Mouse (Mus musculus) adrenal gland, adult 18-20 months (tissue): Measurements from ENCODE around the gene Litaf. TPM values are rescaled to one million over a fixed set of nuclear protein-coding genes. Genes with fewer than 3 reads are reported as not detected.

ENCODE experiments used
- DNase-seq, 2 experiments: peaks; one replicate each; pipeline ENCODE4 v3.0.0; 2021 to 2022; ENCODE audit warnings: low spot score in 2 of 2
- long read RNA-seq, 2 experiments: library from polyadenylated mRNA; stranded (forward); transcript quantifications; one replicate each; pipeline ENCODE4 v2.0.0; 2021
- total RNA-seq, 2 experiments: library from RNA; stranded (reverse); gene quantifications; 1 replicate in 1 of 2; 2 replicates in 1 of 2; pipeline ENCODE4 v1.2.3; 2021

Litaf gene
- total RNA-seq = 10 to 100 TPM; 48.5 to 56.4 TPM
- long read RNA-seq, experiment 1, transcript Litaf-201 (4 exons, 2,235 nt) = major isoform, 33 of 37 reads
- long read RNA-seq, experiment 1, partial matches to known transcripts = 4 of 37 reads
- long read RNA-seq, experiment 1, other reads (novel, unspliced or antisense) = 0 of 37 reads
- long read RNA-seq, experiment 2, transcript Litaf-201 (4 exons, 2,235 nt) = major isoform, 28 of 46 reads
- long read RNA-seq, experiment 2, partial matches to known transcripts = 11 of 46 reads
- long read RNA-seq, experiment 2, other reads (novel, unspliced or antisense) = 6 of 46 reads

- DNase-seq = peak; percentile 95 to 97
Observed at GRCm38 (mm10) chr16:11066029-11066832, at the start of gene Litaf. Gene Litaf (minus strand): TSS chr16:11066157.

GRCm38 (mm10) chr16:11109198-11109740 is 43.3 kb upstream of the Litaf start:
- DNase-seq = no peak

- DNase-seq = no peak
Observed at GRCm38 (mm10) chr16:11104905-11105304, 38.9 kb upstream of the Litaf start.

- no peak for DNase-seq
Observed at GRCm38 (mm10) chr16:11097301-11097700, 31.3 kb upstream of the Litaf start.

- no peak for DNase-seq
Observed at GRCm38 (mm10) chr16:11093717-11094386, 27.9 kb upstream of the Litaf start.

GRCm38 (mm10) chr16:11092523-11092922 is 26.6 kb upstream of the Litaf start:
- DNase-seq = no peak

GRCm38 (mm10) chr16:11092061-11092460 is 26.1 kb upstream of the Litaf start:
- no peak for DNase-seq

GRCm38 (mm10) chr16:11090836-11091570 is 25.0 kb upstream of the Litaf start:
- DNase-seq = no peak

GRCm38 (mm10) chr16:11086856-11087588 is 21.1 kb upstream of the Litaf start:
- no peak for DNase-seq

- no peak for DNase-seq
Observed at GRCm38 (mm10) chr16:11086299-11086698, 20.3 kb upstream of the Litaf start.

GRCm38 (mm10) chr16:11084181-11084580 is 18.2 kb upstream of the Litaf start:
- DNase-seq = no peak

- no peak for DNase-seq
Observed at GRCm38 (mm10) chr16:11078216-11078869, 12.4 kb upstream of the Litaf start.

- no peak for DNase-seq
Observed at GRCm38 (mm10) chr16:11077601-11078201, 11.7 kb upstream of the Litaf start.

GRCm38 (mm10) chr16:11073060-11073459 is 7.1 kb upstream of the Litaf start:
- no peak for DNase-seq

GRCm38 (mm10) chr16:11072454-11072853 is 6.5 kb upstream of the Litaf start:
- DNase-seq = peak in 1 of 2 experiments; percentile 36

- no peak for DNase-seq
Observed at GRCm38 (mm10) chr16:11071887-11072286, 5.9 kb upstream of the Litaf start.

- no peak for DNase-seq
Observed at GRCm38 (mm10) chr16:11071176-11071575, 5.2 kb upstream of the Litaf start.

- no peak for DNase-seq
Observed at GRCm38 (mm10) chr16:11069710-11070420, 3.9 kb upstream of the Litaf start.

GRCm38 (mm10) chr16:11069271-11069670 is 3.3 kb upstream of the Litaf start:
- DNase-seq = no peak
